Mouse (Mus musculus): ENCODE measurements around the gene Rap1gap.

The Rap1gap gene

GRCm38 (mm10) chr4:137774013-137774412 is 109.5 kb downstream of the Rap1gap start:
- DNase-seq (ENCODE audit: low read depth, low spot score), result no peak

- DNase-seq (ENCODE audit: low read depth, low spot score), result no peak
Observed at GRCm38 (mm10) chr4:137774505-137774904, 110.0 kb downstream of the Rap1gap start.

- no peak for DNase-seq (ENCODE audit: low read depth, low spot score)
Observed at GRCm38 (mm10) chr4:137777866-137778265, 113.3 kb downstream of the Rap1gap start.

GRCm38 (mm10) chr4:137778397-137779184 is 114.1 kb downstream of the Rap1gap start:
- DNase-seq (ENCODE audit: low read depth, low spot score), result no peak
